Mouse (Mus musculus) neural tube, embryonic 15.5 days (tissue): ENCODE results near the gene Tmem79. TPM values are rescaled to one million over a fixed set of nuclear protein-coding genes. Genes with fewer than 3 reads are reported as not detected.
"Not testable (repeated sequence)": the region's sequence is repeated elsewhere in the genome, so short reads cannot be mapped to it uniquely, and the experiment has no call there.

Experiments used
- ATAC-seq: fragments of 200-750 bp; cut with Nextera tagmentation; 2 replicates; pipeline ENCODE4 v1.8.0; 2017; ENCODE audit warnings: mild to moderate bottlenecking, moderate TSS enrichment, moderate library complexity; ENCODE audit not compliant: low FRiP score
- H3K27ac ChIP-seq: fragments of 300-500 bp; sonication (generic); replicated peaks from 2 replicates; pipeline ENCODE4 v1.5.1; 2015; ENCODE audit warnings: mild to moderate bottlenecking, inconsistent platforms
- H3K27me3 ChIP-seq: fragments of 300-500 bp; sonication (generic); replicated peaks from 2 replicates; pipeline ENCODE4 v1.6.1; 2015; ENCODE audit warnings: inconsistent platforms
- H3K36me3 ChIP-seq: fragments of 300-500 bp; sonication (generic); 2 replicates; pipeline ENCODE4 v1.6.1; 2015; ENCODE audit warnings: inconsistent platforms
- H3K4me1 ChIP-seq: fragments of 300-500 bp; sonication (generic); 2 replicates; pipeline ENCODE4 v1.6.1; 2015; ENCODE audit warnings: inconsistent platforms
- H3K4me2 ChIP-seq: fragments of 300-500 bp; sonication (generic); 2 replicates; pipeline ENCODE4 v1.6.1; 2015; ENCODE audit warnings: inconsistent platforms, mild to moderate bottlenecking, moderate library complexity
- H3K4me3 ChIP-seq: fragments of 300-500 bp; sonication (generic); replicated peaks from 2 replicates; pipeline ENCODE4 v1.5.1; 2015; ENCODE audit warnings: mild to moderate bottlenecking, inconsistent platforms
- H3K9ac ChIP-seq: fragments of 300-500 bp; sonication (generic); replicated peaks from 2 replicates; pipeline ENCODE4 v1.6.1; 2015; ENCODE audit warnings: mild to moderate bottlenecking, inconsistent platforms
- H3K9me3 ChIP-seq: fragments of 300-500 bp; sonication (generic); replicated peaks from 2 replicates; pipeline ENCODE4 v1.6.1; 2016; ENCODE audit warnings: inconsistent platforms
- WGBS: fragments of 180-500 bp; shearing (Covaris S2); methylation state at CpG from one replicate; pipeline ENCODE4 v1.1.7; 2015; ENCODE audit warnings: mixed read lengths; 5-methylcytosine and 5-hydroxymethylcytosine counted together
- polyA plus RNA-seq: library from polyadenylated mRNA; unstranded; fragments of >200 nt; fragmentation: Nextera tagmentation; extraction: Ambion mirVana; gene quantifications from 2 replicates; pipeline ENCODE4 v1.2.1, GENCODE M21; 2015

Tmem79 gene
- polyA plus RNA-seq, 1 experiment from 2014 or later = 1.9 TPM

- not testable (repeated sequence) for H3K4me1 ChIP-seq, H3K9me3 ChIP-seq, H3K9ac ChIP-seq
- ATAC-seq = peak; percentile 90
- 4% methylated on average over 21 of the region's 22 CpGs for WGBS
- H3K27me3 ChIP-seq = peaks cover 18% of the 10 kb centered on the region
- peaks cover 10% of the 10 kb centered on the region for H3K36me3 ChIP-seq
- peak overlapping the region; percentile 49 for H3K4me2 ChIP-seq
- peak overlapping the region; percentile 32 for H3K4me3 ChIP-seq
- H3K27ac ChIP-seq = peak overlapping the region; percentile 66; the same call in 1 of the 2 replicates
Observed at GRCm38 (mm10) chr3:88366830-88367428, 31.0 kb upstream of the Tmem79 start.

GRCm38 (mm10) chr3:88365705-88366361 is 29.9 kb upstream of the Tmem79 start:
- Histone ChIP-seq H3K27ac (no peak overlapping the region), H3K4me3 (no peak overlapping the region), H3K4me2 (peak overlapping the region; percentile 49; the same call in 1 of the 2 replicates), H3K27me3 (peaks cover 18% of the 10 kb centered on the region), H3K9me3 (0 out of 2 replicates have a peak, but pooled peaks cover 4% of the 10 kb centered on the region), H3K36me3 (peaks cover 20% of the 10 kb centered on the region), H3K9ac (no peak overlapping the region), H3K4me1 (0 out of 2 replicates have a peak, but pooled peaks cover 5% of the 10 kb centered on the region)
- WGBS = 39% methylated on average over 34 of the region's 34 CpGs
- ATAC-seq = no peak

- H3K4me3 ChIP-seq = no peak within 1 kb of the TSS
- H3K4me1 ChIP-seq = 0 out of 2 replicates have a peak, but pooled peaks cover 5% of the 10 kb centered on the region
- H3K27me3 ChIP-seq = peaks cover 18% of the 10 kb centered on the region
- H3K4me2 ChIP-seq = peak within 1 kb of the TSS; percentile 4
- H3K9me3 ChIP-seq = no peaks in the 10 kb centered on the region
- 2% methylated on average over 16 of the region's 16 CpGs for WGBS
- H3K27ac ChIP-seq = no peak within 1 kb of the TSS
- H3K36me3 ChIP-seq = peaks cover 35% of the 10 kb centered on the region
- H3K9ac ChIP-seq = no peak within 1 kb of the TSS
- no peak for ATAC-seq
Observed at GRCm38 (mm10) chr3:88364337-88364736, 28.4 kb upstream of the Tmem79 start, which contains the start of gene Paqr6. Gene Paqr6, plus strand, starts transcription at chr3:88364584.

- H3K27ac ChIP-seq = no peak overlapping the region
- 61% methylated on average over 4 of the region's 4 CpGs for WGBS
- no peak overlapping the region for H3K9ac ChIP-seq
- no peaks in the 10 kb centered on the region for H3K9me3 ChIP-seq
- H3K36me3 ChIP-seq = peaks cover 42% of the 10 kb centered on the region
- no peak overlapping the region for H3K4me3 ChIP-seq
- H3K4me1 ChIP-seq = 0 out of 2 replicates have a peak, but pooled peaks cover 5% of the 10 kb centered on the region
- no peak for ATAC-seq
- H3K27me3 ChIP-seq = peaks cover 18% of the 10 kb centered on the region
- H3K4me2 ChIP-seq = no peak overlapping the region
Observed at GRCm38 (mm10) chr3:88363700-88364099, 27.8 kb upstream of the Tmem79 start.

- Histone ChIP-seq H3K4me1 (0 out of 2 replicates have a peak, but pooled peaks cover 3% of the 10 kb centered on the region), H3K9ac (no peak overlapping the region), H3K36me3 (peaks cover 59% of the 10 kb centered on the region), H3K4me2 (no peak overlapping the region), H3K27me3 (peaks cover 18% of the 10 kb centered on the region), H3K4me3 (no peak overlapping the region), H3K9me3 (no peaks in the 10 kb centered on the region), H3K27ac (no peak overlapping the region)
- ATAC-seq = no peak
- WGBS = 94% methylated on average over 2 of the region's 2 CpGs
Observed at GRCm38 (mm10) chr3:88361612-88362313, 25.8 kb upstream of the Tmem79 start.

- H3K4me3 ChIP-seq = no peak overlapping the region
- ATAC-seq = no peak
- 0 out of 2 replicates have a peak, but pooled peaks cover 2% of the 10 kb centered on the region for H3K4me1 ChIP-seq
- 70% methylated on average over 6 of the region's 6 CpGs for WGBS
- H3K9ac ChIP-seq = no peak overlapping the region
- H3K27ac ChIP-seq = no peak overlapping the region
- H3K27me3 ChIP-seq = peaks cover 17% of the 10 kb centered on the region
- no peaks in the 10 kb centered on the region for H3K9me3 ChIP-seq
- H3K4me2 ChIP-seq = no peak overlapping the region
- peaks cover 66% of the 10 kb centered on the region for H3K36me3 ChIP-seq
Observed at GRCm38 (mm10) chr3:88361096-88361495, 25.1 kb upstream of the Tmem79 start.

GRCm38 (mm10) chr3:88359989-88360388 is 24.0 kb upstream of the Tmem79 start:
- H3K36me3 ChIP-seq = peaks cover 77% of the 10 kb centered on the region
- ATAC-seq = no peak
- 77% methylated on average over 3 of the region's 3 CpGs for WGBS

GRCm38 (mm10) chr3:88359584-88359983 is 23.6 kb upstream of the Tmem79 start:
- no peak overlapping the region for H3K4me3 ChIP-seq
- no peak overlapping the region for H3K27ac ChIP-seq
- H3K27me3 ChIP-seq = peaks cover 4% of the 10 kb centered on the region; the same call in 1 of the 2 replicates
- 0 out of 2 replicates have a peak overlapping the region, but pooled peaks have one; percentile 10 for H3K9ac ChIP-seq
- no peak for ATAC-seq
- no peaks in the 10 kb centered on the region for H3K4me1 ChIP-seq
- H3K9me3 ChIP-seq = no peaks in the 10 kb centered on the region
- H3K36me3 ChIP-seq = peaks cover 81% of the 10 kb centered on the region
- WGBS = 54% methylated on average over 5 of the region's 5 CpGs
- H3K4me2 ChIP-seq = no peak overlapping the region

More at GRCm38 (mm10) chr3:88359989-88360388, 24.0 kb upstream of the Tmem79 start:
- H3K27ac ChIP-seq = no peak overlapping the region
- H3K4me2 ChIP-seq = no peak overlapping the region
- no peaks in the 10 kb centered on the region for H3K9me3 ChIP-seq
- no peaks in the 10 kb centered on the region for H3K4me1 ChIP-seq
- no peak overlapping the region for H3K4me3 ChIP-seq
- H3K27me3 ChIP-seq = peaks cover 8% of the 10 kb centered on the region; the same call in 1 of the 2 replicates
- H3K9ac ChIP-seq = 0 out of 2 replicates have a peak overlapping the region, but pooled peaks have one; percentile 10

GRCm38 (mm10) chr3:88354396-88355165 is 18.6 kb upstream of the Tmem79 start:
- ATAC-seq = no peak
- WGBS = 95% methylated on average over 8 of the region's 8 CpGs
- H3K4me3 ChIP-seq = no peak overlapping the region
- H3K4me1 ChIP-seq = no peaks in the 10 kb centered on the region
- no peak overlapping the region for H3K27ac ChIP-seq
- H3K36me3 ChIP-seq = peaks cover 99% of the 10 kb centered on the region
- H3K9me3 ChIP-seq = no peaks in the 10 kb centered on the region
- no peak overlapping the region for H3K4me2 ChIP-seq
- H3K27me3 ChIP-seq = no peaks in the 10 kb centered on the region
- H3K9ac ChIP-seq = no peak overlapping the region

GRCm38 (mm10) chr3:88352907-88353306 is 17.0 kb upstream of the Tmem79 start:
- ATAC-seq = no peak
- Histone ChIP-seq H3K27ac (no peak overlapping the region), H3K9ac (no peak overlapping the region), H3K27me3 (no peaks in the 10 kb centered on the region), H3K4me2 (no peak overlapping the region), H3K36me3 (peaks cover 98% of the 10 kb centered on the region), H3K9me3 (no peaks in the 10 kb centered on the region), H3K4me1 (no peaks in the 10 kb centered on the region), H3K4me3 (no peak overlapping the region)
- WGBS = 90% methylated on average over 9 of the region's 9 CpGs

GRCm38 (mm10) chr3:88350732-88351131 is 14.8 kb upstream of the Tmem79 start:
- Histone ChIP-seq H3K27me3 (no peaks in the 10 kb centered on the region), H3K4me2 (no peak overlapping the region), H3K4me3 (no peak overlapping the region), H3K9ac (no peak overlapping the region), H3K9me3 (no peaks in the 10 kb centered on the region), H3K4me1 (no peaks in the 10 kb centered on the region), H3K27ac (no peak overlapping the region), H3K36me3 (peaks cover 99% of the 10 kb centered on the region)
- ATAC-seq = no peak
- WGBS = 95% methylated on average over 13 of the region's 13 CpGs
